Mouse (Mus musculus) lung, postnatal 4 days (tissue): ENCODE measurements at regions not wholly inside any gene's neighbourhood (a gene's known extent, or its start where the extent isn't known, plus 50 kb on each side); places are given as distances from the start of the nearest gene placed in this dataset.

Source experiments
- DNase-seq, 2 experiments: peaks; one replicate each; pipeline ENCODE4 v3.0.0; 2021

- no peak for DNase-seq
Observed at GRCm38 (mm10) chr9:16994169-16994568, 493.1 kb upstream of the Fat3 start.

- peak in 1 of 2 experiments; percentile 20 for DNase-seq
Observed at GRCm38 (mm10) chr9:16988114-16988513, 487.0 kb upstream of the Fat3 start.

GRCm38 (mm10) chr9:16977321-16977720, 476.2 kb upstream of the Fat3 start:
- no peak for DNase-seq

GRCm38 (mm10) chr9:16970373-16970772, 469.3 kb upstream of the Fat3 start:
- no peak for DNase-seq

GRCm38 (mm10) chr9:16933602-16934001, 432.5 kb upstream of the Fat3 start:
- DNase-seq = no peak

- no peak for DNase-seq
Observed at GRCm38 (mm10) chr9:16931586-16931985, 430.5 kb upstream of the Fat3 start.

GRCm38 (mm10) chr9:16926315-16926984, 425.4 kb upstream of the Fat3 start:
- DNase-seq = no peak

GRCm38 (mm10) chr9:16925279-16925678, 424.2 kb upstream of the Fat3 start:
- DNase-seq = no peak

- no peak for DNase-seq
Observed at GRCm38 (mm10) chr9:16906155-16906554, 405.1 kb upstream of the Fat3 start.

- no peak for DNase-seq
Observed at GRCm38 (mm10) chr9:16899060-16899459, 398.0 kb upstream of the Fat3 start.

- no peak for DNase-seq
Observed at GRCm38 (mm10) chr9:16852458-16853026, 351.5 kb upstream of the Fat3 start.

- no peak for DNase-seq
Observed at GRCm38 (mm10) chr9:16808494-16808893, 307.4 kb upstream of the Fat3 start.

GRCm38 (mm10) chr9:16772867-16773266, 271.8 kb upstream of the Fat3 start:
- DNase-seq = no peak

GRCm38 (mm10) chr9:16727653-16728052, 226.6 kb upstream of the Fat3 start:
- DNase-seq = no peak

- no peak for DNase-seq
Observed at GRCm38 (mm10) chr9:16702431-16702830, 201.3 kb upstream of the Fat3 start.

- DNase-seq = no peak
Observed at GRCm38 (mm10) chr9:16661527-16661926, 160.4 kb upstream of the Fat3 start.

GRCm38 (mm10) chr9:16660940-16661339, 159.9 kb upstream of the Fat3 start:
- DNase-seq = no peak
